Mouse (Mus musculus) skeletal muscle tissue, adult 2 months (tissue): ENCODE measurements around the gene Epha4.
A peak's percentile ranks its signal among the peaks of the same experiment; 100 is the strongest.

Experiments
- DNase-seq: peaks from one replicate; pipeline ENCODE4 v3.0.0-alpha.2; 2012; ENCODE audit warnings: low read depth, low spot score

The Epha4 gene

GRCm38 (mm10) chr1:77514963-77515650 lies at the start of gene Epha4:
Gene Epha4, minus strand, starts transcription at chr1:77515088.
- DNase-seq = peak; percentile 77

GRCm38 (mm10) chr1:77556199-77556598 lies 41.3 kb upstream of the Epha4 start:
- no peak for DNase-seq

GRCm38 (mm10) chr1:77551927-77552326 lies 37.0 kb upstream of the Epha4 start:
- DNase-seq = no peak

- DNase-seq = no peak
Observed at GRCm38 (mm10) chr1:77545722-77546121, 30.8 kb upstream of the Epha4 start.

- DNase-seq = no peak
Observed at GRCm38 (mm10) chr1:77545035-77545434, 30.1 kb upstream of the Epha4 start.

GRCm38 (mm10) chr1:77544279-77544678 lies 29.4 kb upstream of the Epha4 start:
- no peak for DNase-seq

- DNase-seq = no peak
Observed at GRCm38 (mm10) chr1:77539945-77540344, 25.1 kb upstream of the Epha4 start.

GRCm38 (mm10) chr1:77538559-77538958 lies 23.7 kb upstream of the Epha4 start:
- DNase-seq = no peak

- no peak for DNase-seq
Observed at GRCm38 (mm10) chr1:77535905-77536304, 21.0 kb upstream of the Epha4 start.

- DNase-seq = no peak
Observed at GRCm38 (mm10) chr1:77532576-77533183, 17.8 kb upstream of the Epha4 start.

GRCm38 (mm10) chr1:77531934-77532575 lies 17.2 kb upstream of the Epha4 start:
- DNase-seq = no peak

- DNase-seq = no peak
Observed at GRCm38 (mm10) chr1:77525082-77525481, 10.2 kb upstream of the Epha4 start.

- no peak for DNase-seq
Observed at GRCm38 (mm10) chr1:77523354-77523753, 8.5 kb upstream of the Epha4 start.

- no peak for DNase-seq
Observed at GRCm38 (mm10) chr1:77521640-77522539, 7.0 kb upstream of the Epha4 start.

GRCm38 (mm10) chr1:77518715-77519114 lies 3.8 kb upstream of the Epha4 start:
- no peak for DNase-seq

GRCm38 (mm10) chr1:77516203-77516991 lies 1.5 kb upstream of the Epha4 start:
- peak; percentile 64 for DNase-seq

- DNase-seq = no peak
Observed at GRCm38 (mm10) chr1:77515651-77515981, 728 bp upstream of the Epha4 start.

- DNase-seq = no peak
Observed at GRCm38 (mm10) chr1:77514325-77514962, 444 bp downstream of the Epha4 start.

- DNase-seq = no peak
Observed at GRCm38 (mm10) chr1:77513959-77514324, 946 bp downstream of the Epha4 start.

- no peak for DNase-seq
Observed at GRCm38 (mm10) chr1:77513411-77513941, 1.4 kb downstream of the Epha4 start.
